Mouse (Mus musculus): Measurements from ENCODE around the gene Dennd1a. TPM values are rescaled to one million over a fixed set of nuclear protein-coding genes. Genes with fewer than 3 reads are reported as not detected.

The Dennd1a gene
- total and polyA plus RNA-seq, 3 experiments = 17.6 to 26.8 (median 22.0) TPM

DNA sequence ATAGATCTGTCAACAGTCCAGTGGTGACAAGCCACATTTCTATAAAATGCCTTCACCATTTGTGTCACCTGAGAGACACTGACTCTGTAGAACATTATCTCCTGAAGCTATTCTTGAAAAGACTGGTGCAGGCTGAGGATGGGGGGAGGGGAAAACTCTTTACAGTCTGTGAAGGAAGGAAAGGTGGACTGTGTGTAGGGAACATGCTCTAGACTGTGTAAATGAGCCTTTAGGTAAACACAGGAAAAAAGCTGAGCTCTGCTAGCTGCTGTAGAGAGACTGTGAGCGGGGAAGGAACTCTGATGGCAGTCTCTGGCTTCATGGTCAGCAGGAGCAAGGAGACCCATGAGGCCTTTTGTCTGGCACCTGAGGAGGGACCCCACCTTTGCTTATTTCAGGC lies 436.6 kb downstream of the Dennd1a start:
- Histone ChIP-seq H3K9ac (ENCODE audit: low read depth, low read length) (no peak overlapping the region), H3K4me3 (no peak overlapping the region), H3K27me3 (ENCODE audit: control insufficient read depth, insufficient read depth, low read length) (no peaks in the 10 kb centered on the region), H3K27ac (no peak overlapping the region), H3K36me3 (ENCODE audit: control insufficient read depth, insufficient read depth, low read length) (no peaks in the 10 kb centered on the region), H3K4me1 (ENCODE audit: control insufficient read depth, insufficient read depth, low read length) (no peaks in the 10 kb centered on the region), H3K79me2 (replicated peaks; ENCODE audit: control insufficient read depth, insufficient read depth, low read length) (no peaks in the 10 kb centered on the region)
- DNase-seq = no peak
- no peak for TF ChIP-seq POLR2A (IDR thresholded peaks at IDR 0.05; ENCODE audit: insufficient read depth, low read depth, low read length)
- no peak for TF ChIP-seq EP300 (IDR thresholded peaks at IDR 0.05; ENCODE audit: insufficient read depth, low read depth, low read length)
- no peak for TF ChIP-seq CTCF (IDR thresholded peaks at IDR 0.05)
- intact Hi-C loops (cut with DNase I) = no loop called here
- 96% methylated on average over 1 of the region's 1 CpGs for WGBS

DNA sequence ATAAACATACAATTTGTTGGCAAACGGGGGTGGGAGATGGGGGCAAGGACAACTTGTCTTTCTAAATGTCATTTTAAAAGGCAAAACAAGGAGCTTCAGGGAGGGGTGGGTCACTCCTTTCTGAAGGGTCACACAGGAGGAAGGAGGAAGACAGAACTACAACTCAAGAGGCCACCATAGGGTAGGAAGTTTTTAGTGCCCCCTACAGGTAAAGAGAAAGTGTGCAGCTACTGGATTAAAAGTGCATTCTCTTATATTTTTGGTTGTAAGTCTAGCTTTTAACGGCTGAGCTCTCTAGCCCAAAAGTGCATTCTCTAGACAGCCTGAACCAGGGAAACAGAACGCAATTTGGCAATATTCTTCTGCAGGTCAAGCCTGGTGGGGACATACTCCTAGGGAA lies 437.8 kb downstream of the Dennd1a start:
- no peaks in the 10 kb centered on the region for H3K4me1 ChIP-seq (ENCODE audit: control insufficient read depth, insufficient read depth, low read length)
- H3K27me3 ChIP-seq (ENCODE audit: control insufficient read depth, insufficient read depth, low read length) = no peaks in the 10 kb centered on the region
- intact Hi-C loops (cut with DNase I) = no loop called here
- no peak overlapping the region for H3K9ac ChIP-seq (ENCODE audit: low read depth, low read length)
- 92% methylated on average over 3 of the region's 3 CpGs for WGBS
- TF ChIP-seq CTCF (IDR thresholded peaks at IDR 0.05) (peak; percentile 40), EP300 (IDR thresholded peaks at IDR 0.05; ENCODE audit: insufficient read depth, low read depth, low read length) (no peak), POLR2A (IDR thresholded peaks at IDR 0.05; ENCODE audit: insufficient read depth, low read depth, low read length) (no peak)
- no peaks in the 10 kb centered on the region for H3K36me3 ChIP-seq (ENCODE audit: control insufficient read depth, insufficient read depth, low read length)
- H3K79me2 ChIP-seq (replicated peaks; ENCODE audit: control insufficient read depth, insufficient read depth, low read length) = no peaks in the 10 kb centered on the region
- H3K27ac ChIP-seq = no peak overlapping the region
- no peak overlapping the region for H3K4me3 ChIP-seq
- DNase-seq = no peak

DNA sequence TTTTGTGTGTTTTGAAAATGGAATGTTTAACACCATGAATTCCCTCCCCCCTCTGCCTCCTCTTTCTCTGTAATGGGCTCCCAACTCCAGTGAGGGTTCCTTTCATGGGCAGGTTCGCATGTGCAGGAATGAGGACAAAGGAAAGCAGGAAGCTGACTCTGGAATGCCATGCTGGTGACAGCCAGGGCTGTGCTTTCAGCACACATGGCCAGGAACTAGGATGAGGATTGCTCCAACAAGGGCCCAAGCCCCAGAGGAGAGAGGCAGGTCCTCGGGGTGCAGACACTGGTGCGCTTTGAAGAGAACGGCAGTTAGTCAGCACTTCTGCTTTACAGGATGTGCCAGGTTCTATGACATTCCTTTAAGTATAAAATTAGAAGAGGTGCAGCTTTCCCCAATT lies 444.5 kb downstream of the Dennd1a start:
- Histone ChIP-seq H3K79me2 (replicated peaks; ENCODE audit: control insufficient read depth, insufficient read depth, low read length) (no peaks in the 10 kb centered on the region), H3K4me3 (no peak overlapping the region), H3K9ac (ENCODE audit: low read depth, low read length) (no peak overlapping the region), H3K36me3 (ENCODE audit: control insufficient read depth, insufficient read depth, low read length) (no peaks in the 10 kb centered on the region), H3K4me1 (ENCODE audit: control insufficient read depth, insufficient read depth, low read length) (no peaks in the 10 kb centered on the region), H3K27me3 (ENCODE audit: control insufficient read depth, insufficient read depth, low read length) (no peaks in the 10 kb centered on the region), H3K27ac (no peak overlapping the region)
- DNase-seq = no peak
- WGBS = 43% methylated on average over 4 of the region's 4 CpGs
- intact Hi-C loops (cut with DNase I) = no loop called here
- TF ChIP-seq EP300 (IDR thresholded peaks at IDR 0.05; ENCODE audit: insufficient read depth, low read depth, low read length) (no peak), POLR2A (IDR thresholded peaks at IDR 0.05; ENCODE audit: insufficient read depth, low read depth, low read length) (no peak), CTCF (IDR thresholded peaks at IDR 0.05) (no peak)

DNA sequence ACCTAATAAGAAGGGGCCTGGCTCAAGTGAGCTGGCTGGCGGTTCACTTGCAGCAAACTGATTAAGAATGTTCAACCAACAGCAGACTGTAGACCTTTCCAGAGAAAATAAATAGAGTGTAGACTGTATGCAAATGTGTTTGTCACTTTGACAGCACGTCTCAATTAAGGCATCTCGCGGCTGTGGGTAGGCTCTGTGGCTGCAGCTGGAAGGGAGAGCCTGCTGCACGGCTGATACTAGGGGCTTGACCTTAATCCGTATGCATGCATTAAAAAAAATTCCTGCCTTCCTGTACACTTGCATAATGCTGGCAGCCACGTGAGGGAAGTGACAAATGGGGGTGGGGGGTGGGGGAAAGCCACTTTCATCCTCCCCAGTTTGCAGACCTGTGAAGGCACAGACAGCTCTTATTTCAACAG lies 445.0 kb downstream of the Dennd1a start:
- no peak overlapping the region for H3K4me3 ChIP-seq
- DNase-seq = no peak
- 42% methylated on average over 7 of the region's 7 CpGs for WGBS
- no peak overlapping the region for H3K9ac ChIP-seq (ENCODE audit: low read depth, low read length)
- no peaks in the 10 kb centered on the region for H3K36me3 ChIP-seq (ENCODE audit: control insufficient read depth, insufficient read depth, low read length)
- no peaks in the 10 kb centered on the region for H3K79me2 ChIP-seq (replicated peaks; ENCODE audit: control insufficient read depth, insufficient read depth, low read length)
- TF ChIP-seq CTCF (IDR thresholded peaks at IDR 0.05) (no peak), POLR2A (IDR thresholded peaks at IDR 0.05; ENCODE audit: insufficient read depth, low read depth, low read length) (no peak), EP300 (IDR thresholded peaks at IDR 0.05; ENCODE audit: insufficient read depth, low read depth, low read length) (no peak)
- H3K4me1 ChIP-seq (ENCODE audit: control insufficient read depth, insufficient read depth, low read length) = no peaks in the 10 kb centered on the region
- intact Hi-C loops (cut with DNase I) = no loop called here
- H3K27ac ChIP-seq = no peak overlapping the region
- no peaks in the 10 kb centered on the region for H3K27me3 ChIP-seq (ENCODE audit: control insufficient read depth, insufficient read depth, low read length)

DNA sequence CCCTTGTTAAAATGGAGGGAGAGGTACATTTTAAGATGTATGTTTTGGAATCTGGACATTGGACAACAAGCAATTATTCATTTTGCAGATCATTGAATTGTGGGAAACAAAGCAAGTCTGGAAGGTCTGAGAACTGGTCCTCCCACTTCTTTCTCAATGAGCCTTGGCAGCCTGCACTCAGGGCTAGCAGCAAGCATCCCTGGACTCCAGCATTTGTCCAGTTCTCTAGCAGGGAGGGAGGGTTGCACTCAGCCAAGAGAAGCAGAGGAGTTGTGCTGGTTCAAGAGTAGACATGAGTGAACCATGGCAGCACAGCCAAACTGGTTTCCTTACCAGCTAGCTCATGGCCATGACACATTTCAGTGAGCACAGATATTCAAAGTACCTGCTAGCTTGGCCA lies 447.3 kb downstream of the Dennd1a start:
- no peaks in the 10 kb centered on the region for H3K36me3 ChIP-seq (ENCODE audit: control insufficient read depth, insufficient read depth, low read length)
- no peaks in the 10 kb centered on the region for H3K27me3 ChIP-seq (ENCODE audit: control insufficient read depth, insufficient read depth, low read length)
- no peak overlapping the region for H3K4me3 ChIP-seq
- no peak overlapping the region for H3K27ac ChIP-seq
- H3K4me1 ChIP-seq (ENCODE audit: control insufficient read depth, insufficient read depth, low read length) = no peaks in the 10 kb centered on the region
- no peak for TF ChIP-seq POLR2A (IDR thresholded peaks at IDR 0.05; ENCODE audit: insufficient read depth, low read depth, low read length)
- no peak for TF ChIP-seq CTCF (IDR thresholded peaks at IDR 0.05)
- no peak for TF ChIP-seq EP300 (IDR thresholded peaks at IDR 0.05; ENCODE audit: insufficient read depth, low read depth, low read length)
- no peak overlapping the region for H3K9ac ChIP-seq (ENCODE audit: low read depth, low read length)
- no peak for DNase-seq
- H3K79me2 ChIP-seq (replicated peaks; ENCODE audit: control insufficient read depth, insufficient read depth, low read length) = no peaks in the 10 kb centered on the region
- intact Hi-C loops (cut with DNase I) = no loop called here

DNA sequence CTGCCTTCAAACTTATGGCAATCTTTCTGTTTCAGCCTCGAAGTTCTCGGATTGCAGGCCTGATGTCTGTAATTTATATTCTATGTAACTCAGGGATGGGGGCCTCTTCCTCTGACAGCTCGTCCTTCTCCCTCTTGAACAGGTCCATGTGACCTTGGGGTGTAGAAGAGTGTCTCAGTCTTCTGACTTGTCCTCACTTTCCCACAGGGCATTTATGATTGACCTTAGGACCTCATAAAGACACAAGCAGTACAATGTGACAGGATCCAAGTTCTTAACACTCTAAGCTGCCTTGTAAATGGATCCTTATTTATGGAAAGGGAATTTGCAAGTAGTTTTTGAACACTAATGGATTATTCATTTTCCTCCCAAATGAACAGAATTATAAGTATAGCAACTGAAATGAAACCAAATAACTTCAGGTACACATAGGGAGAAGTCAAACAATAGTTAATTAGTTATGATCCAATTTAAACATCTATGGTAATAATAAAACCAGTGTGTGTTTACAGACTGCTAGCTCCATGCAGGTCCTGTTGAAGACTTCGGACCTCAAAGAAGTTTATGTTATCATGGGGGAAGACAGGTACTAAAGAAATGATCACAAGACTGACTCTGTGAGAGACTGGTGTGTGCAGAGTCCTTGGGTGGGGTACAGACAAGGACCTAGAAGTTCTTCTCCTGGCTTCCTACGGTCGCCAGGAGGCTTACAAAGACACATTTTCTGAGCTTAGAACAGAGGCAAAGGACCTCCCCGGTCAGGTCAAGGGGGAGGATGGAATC lies 448.8 kb downstream of the Dennd1a start:
- intact Hi-C loops (cut with DNase I) = no loop called here
- Histone ChIP-seq H3K36me3 (ENCODE audit: control insufficient read depth, insufficient read depth, low read length) (no peaks in the 10 kb centered on the region), H3K9ac (ENCODE audit: low read depth, low read length) (no peak overlapping the region), H3K27me3 (ENCODE audit: control insufficient read depth, insufficient read depth, low read length) (no peaks in the 10 kb centered on the region), H3K4me3 (no peak overlapping the region), H3K27ac (no peak overlapping the region), H3K4me1 (ENCODE audit: control insufficient read depth, insufficient read depth, low read length) (no peaks in the 10 kb centered on the region), H3K79me2 (replicated peaks; ENCODE audit: control insufficient read depth, insufficient read depth, low read length) (no peaks in the 10 kb centered on the region)
- 95% methylated on average over 7 of the region's 7 CpGs for WGBS
- TF ChIP-seq EP300 (IDR thresholded peaks at IDR 0.05; ENCODE audit: insufficient read depth, low read depth, low read length) = no peak
- TF ChIP-seq POLR2A (IDR thresholded peaks at IDR 0.05; ENCODE audit: insufficient read depth, low read depth, low read length) = no peak
- TF ChIP-seq CTCF (IDR thresholded peaks at IDR 0.05) = no peak
- no peak for DNase-seq

Data from heart, adult 2 months (tissue).